Mouse (Mus musculus) cortical plate, adult 2 months (tissue): Measurements from ENCODE around the gene Sgf29.

Experiments used
- CTCF ChIP-seq: fragments of 200-500 bp; IDR thresholded peaks from 2 replicates; pipeline ENCODE4 v1.5.1; 2011; ENCODE audit warnings: mild to moderate bottlenecking, control low read depth, low read length; ENCODE audit not compliant: insufficient read depth; ENCODE audit errors: extremely low read depth
- POLR2A ChIP-seq: fragments of 200-500 bp; IDR thresholded peaks from 2 replicates; pipeline ENCODE4 v1.6.1; 2011; ENCODE audit warnings: mild to moderate bottlenecking, low read length, control low read depth; ENCODE audit not compliant: insufficient read depth; ENCODE audit errors: extremely low read depth

GRCm38 (mm10) chr7:126701559-126702357 is 52.6 kb downstream of the Sgf29 start:
- no peak for TF ChIP-seq CTCF
- no peak for TF ChIP-seq POLR2A
